Mouse (Mus musculus) midbrain, postnatal 0 days (tissue): ENCODE measurements around the gene Gm45618. TPM values are rescaled to one million over a fixed set of nuclear protein-coding genes. Genes with fewer than 3 reads are reported as not detected.
"Not testable (repeated sequence)": the region's sequence is repeated elsewhere in the genome, so short reads cannot be mapped to it uniquely, and the experiment has no call there.

Source experiments
- ATAC-seq: fragments of 200-750 bp; cut with Nextera tagmentation; 2 replicates; pipeline ENCODE4 v1.8.0; 2017; ENCODE audit warnings: moderate number of reproducible peaks, mild to moderate bottlenecking, moderate TSS enrichment, moderate library complexity; ENCODE audit not compliant: low FRiP score
- DNase-seq: peaks from one replicate; pipeline ENCODE4 v3.0.0-alpha.2; 2015; ENCODE audit warnings: low spot score
- H3K27ac ChIP-seq: fragments of 300-500 bp; sonication (generic); 2 replicates; pipeline ENCODE4 v1.5.1; 2014; ENCODE audit warnings: low read depth, mild to moderate bottlenecking, low read length, mixed read lengths
- H3K27me3 ChIP-seq: fragments of 300-500 bp; sonication (generic); 2 replicates; pipeline ENCODE4 v1.6.1; 2014; ENCODE audit warnings: low read length, control low read depth, mixed read lengths; ENCODE audit not compliant: insufficient read depth
- H3K36me3 ChIP-seq: fragments of 300-500 bp; sonication (generic); 2 replicates; pipeline ENCODE4 v1.6.1; 2014; ENCODE audit warnings: low read length, control low read depth, mixed read lengths; ENCODE audit not compliant: insufficient read depth
- H3K4me1 ChIP-seq: fragments of 300-500 bp; sonication (generic); 2 replicates; pipeline ENCODE4 v1.6.1; 2014; ENCODE audit warnings: mild to moderate bottlenecking, control low read depth, antibody characterized with exemption, low read length, mixed read lengths; ENCODE audit not compliant: insufficient read depth
- H3K4me2 ChIP-seq: fragments of 300-500 bp; sonication (generic); 2 replicates; pipeline ENCODE4 v1.6.1; 2014; ENCODE audit warnings: low read depth, mild to moderate bottlenecking, low read length, mixed read lengths; ENCODE audit not compliant: poor library complexity, severe bottlenecking
- H3K4me3 ChIP-seq: fragments of 300-500 bp; sonication (generic); 2 replicates; pipeline ENCODE4 v1.5.1; 2014; ENCODE audit warnings: low read depth, mild to moderate bottlenecking, low read length, moderate library complexity
- H3K9ac ChIP-seq: fragments of 300-500 bp; sonication (generic); replicated peaks from 2 replicates; pipeline ENCODE4 v1.6.1; 2014; ENCODE audit warnings: mild to moderate bottlenecking, low read length, moderate library complexity, mixed read lengths; ENCODE audit not compliant: poor library complexity, severe bottlenecking
- H3K9me3 ChIP-seq: fragments of 300-500 bp; sonication (generic); 2 replicates; pipeline ENCODE4 v1.6.1; 2016; ENCODE audit warnings: low read length, control low read depth
- CTCF ChIP-seq: IDR thresholded peaks from 2 replicates; pipeline ENCODE4 v1.5.1; 2016; ENCODE audit warnings: antibody characterized with exemption, mild to moderate bottlenecking
- WGBS: fragments of 180-500 bp; shearing (Covaris S2); extraction: QIAGEN DNeasy Blood & Tissue Kit; methylation state at CpG from one replicate; pipeline ENCODE4 v1.1.7; 2014; 5-methylcytosine and 5-hydroxymethylcytosine counted together
- polyA plus RNA-seq: library from polyadenylated mRNA; unstranded; fragments of >200 nt; fragmentation: Nextera tagmentation; extraction: Ambion mirVana; gene quantifications from 2 replicates; pipeline ENCODE4 v1.2.1, GENCODE M21; 2015
- total RNA-seq: library from RNA; depleted of rRNA; stranded (reverse); fragments of >200 nt; gene quantifications from 2 replicates; pipeline ENCODE4 v1.2.3, GENCODE M21; 2014

Gm45618 gene
- total and polyA plus RNA-seq, 2 experiments from 2014 or later: not detected

DNA sequence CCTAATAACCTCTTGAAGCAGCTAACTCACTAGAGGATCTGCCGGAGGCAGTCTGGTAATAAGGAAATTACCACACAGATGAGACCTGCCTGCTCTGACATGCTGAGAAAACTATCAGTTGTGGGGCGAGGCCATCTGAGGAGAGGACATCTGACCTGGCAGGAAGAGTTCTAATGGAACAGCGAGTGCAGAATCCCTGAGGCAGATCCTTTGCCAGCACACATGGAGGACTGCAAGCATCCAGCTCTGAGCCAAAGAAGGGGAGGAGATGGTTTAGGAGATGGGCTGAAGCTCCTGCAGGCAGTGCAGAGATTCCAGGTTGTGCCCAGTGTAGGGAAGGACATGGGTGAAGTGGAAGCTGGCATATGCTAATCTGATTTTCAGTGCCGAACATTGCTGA is 31.7 kb upstream of the Gm45618 start:
- Histone ChIP-seq H3K9me3 (no peaks in the 10 kb centered on the region), H3K4me2 (no peak overlapping the region), H3K36me3 (no peaks in the 10 kb centered on the region), H3K9ac (no peak overlapping the region), H3K27ac (no peak overlapping the region), H3K27me3 (no peaks in the 10 kb centered on the region), H3K4me3 (no peak overlapping the region), H3K4me1 (no peaks in the 10 kb centered on the region)
- TF ChIP-seq CTCF: no peak
- 88% methylated on average over 4 of the region's 4 CpGs for WGBS
- no peak for DNase-seq
- no peak for ATAC-seq

DNA sequence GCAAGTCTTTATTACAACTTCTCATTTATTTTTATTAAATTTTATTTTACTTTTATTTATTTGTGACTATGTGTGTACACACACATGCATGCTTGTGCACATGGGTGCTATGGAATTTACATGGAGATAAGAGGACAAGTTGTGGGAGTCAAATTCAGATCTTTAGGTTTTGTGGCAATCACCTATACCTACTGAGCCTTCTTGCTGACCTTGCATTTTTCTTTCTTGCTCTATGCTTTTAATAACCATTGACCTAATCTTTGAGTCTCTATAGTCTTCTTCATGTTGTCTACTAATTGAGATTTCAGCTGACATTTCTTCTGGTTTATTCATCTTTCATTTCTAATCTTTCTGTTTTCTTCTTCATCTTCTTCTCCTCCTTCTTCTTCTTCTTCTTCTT is 28.1 kb upstream of the Gm45618 start:
- no peak for ATAC-seq

DNA sequence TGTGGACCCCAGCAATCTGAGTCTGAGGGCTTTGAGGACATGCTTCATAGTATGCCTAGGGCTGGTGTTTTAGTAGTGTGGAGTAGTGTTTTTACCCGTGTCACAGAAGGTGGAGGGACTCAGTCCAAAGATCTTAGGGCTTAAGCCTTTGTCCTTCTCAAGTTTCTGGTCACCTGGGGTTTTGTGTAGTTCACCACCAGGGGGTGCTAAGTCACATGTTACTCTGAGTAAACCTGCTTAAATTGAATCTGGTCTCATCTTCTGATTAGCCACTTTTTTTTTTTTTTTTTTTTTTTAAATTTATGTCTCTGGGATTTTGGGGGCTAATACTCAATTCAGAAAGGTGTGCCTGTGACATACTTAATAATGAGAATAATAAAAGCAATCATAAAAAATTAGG is 25.5 kb upstream of the Gm45618 start:
- no peaks in the 10 kb centered on the region for H3K27me3 ChIP-seq
- 3% methylated on average over 1 of the region's 1 CpGs for WGBS
- DNase-seq (peak; percentile 71), ATAC-seq (no peak)
- no peaks in the 10 kb centered on the region for H3K36me3 ChIP-seq
- no peaks in the 10 kb centered on the region for H3K4me1 ChIP-seq
- no peaks in the 10 kb centered on the region for H3K9me3 ChIP-seq
- TF ChIP-seq CTCF: peak; percentile 67
- H3K4me3 ChIP-seq: no peak overlapping the region
- H3K27ac ChIP-seq: no peak overlapping the region
- H3K9ac ChIP-seq: no peak overlapping the region
- no peak overlapping the region for H3K4me2 ChIP-seq

More for the DNA sequence above, 28.1 kb upstream of the Gm45618 start:
- TF ChIP-seq CTCF: no peak
- Histone ChIP-seq H3K4me3 (no peak overlapping the region), H3K4me1 (no peaks in the 10 kb centered on the region), H3K36me3 (no peaks in the 10 kb centered on the region), H3K27ac (no peak overlapping the region), H3K27me3 (no peaks in the 10 kb centered on the region), H3K4me2 (no peak overlapping the region), H3K9me3 (no peaks in the 10 kb centered on the region), H3K9ac (no peak overlapping the region)
- DNase-seq: no peak

DNA sequence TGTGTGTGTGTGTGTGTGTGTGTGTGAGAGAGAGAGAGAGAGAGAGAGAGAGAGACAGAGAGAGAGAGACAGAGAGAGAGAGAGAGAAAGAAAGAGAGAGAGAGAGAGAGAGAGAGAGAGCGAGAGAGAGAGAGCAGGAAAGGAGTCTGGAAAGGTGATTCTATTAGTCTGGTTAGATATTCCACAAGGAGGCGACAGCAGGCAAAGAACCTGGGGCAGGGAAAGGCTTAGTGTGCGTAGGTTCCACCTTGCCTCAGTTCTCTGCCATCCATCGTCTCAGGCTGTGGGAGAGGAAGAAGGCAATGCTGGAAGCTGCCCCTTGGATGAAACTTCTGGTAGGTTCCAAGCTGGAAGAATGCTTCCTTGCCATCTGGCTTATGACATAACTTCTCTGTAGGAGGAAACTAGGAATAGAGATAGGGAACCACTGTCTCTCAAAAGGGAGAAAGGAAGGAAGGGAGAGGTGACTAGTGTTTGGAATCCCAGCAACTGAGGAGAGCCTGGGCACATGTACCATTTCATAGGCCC is 24.9 kb upstream of the Gm45618 start:
- no peak for DNase-seq
- H3K4me2 ChIP-seq: no peak overlapping the region
- H3K27ac ChIP-seq: no peak overlapping the region
- TF ChIP-seq CTCF: no peak; the same call in 1 of the 2 replicates
- no peaks in the 10 kb centered on the region for H3K9me3 ChIP-seq
- no peaks in the 10 kb centered on the region for H3K4me1 ChIP-seq
- no peak for ATAC-seq
- no peaks in the 10 kb centered on the region for H3K27me3 ChIP-seq
- H3K36me3 ChIP-seq: no peaks in the 10 kb centered on the region
- WGBS: 52% methylated on average over 4 of the region's 4 CpGs
- H3K4me3 ChIP-seq: no peak overlapping the region
- H3K9ac ChIP-seq: no peak overlapping the region

DNA sequence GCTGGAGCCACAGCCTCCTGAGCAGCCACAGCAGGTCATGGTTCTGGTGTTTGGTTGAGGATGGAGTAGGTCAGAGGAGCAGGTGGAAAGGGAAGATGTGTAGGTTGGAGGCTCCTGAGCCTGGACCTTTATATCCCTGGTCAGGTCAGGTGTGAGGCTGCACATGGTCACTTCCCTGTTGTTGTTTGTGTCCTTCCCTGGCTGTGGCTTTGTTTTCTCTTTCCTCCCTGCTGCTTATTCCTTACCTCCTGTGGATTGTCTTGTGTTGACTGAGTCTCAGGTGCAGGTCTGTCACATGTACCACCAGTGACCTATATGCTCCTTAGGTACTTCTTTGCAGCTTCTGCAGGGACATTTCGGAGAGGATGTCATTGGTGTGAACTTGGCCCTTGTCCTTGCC is 24.0 kb upstream of the Gm45618 start, which contains the start of gene Gm45337:
Gm45337 (minus strand) TSS at position 101 of the 400 bp plus-strand sequence.
- Histone ChIP-seq H3K9me3 (no peaks in the 10 kb centered on the region), H3K4me3 (no peak within 1 kb of the TSS), H3K4me2 (no peak within 1 kb of the TSS), H3K36me3 (no peaks in the 10 kb centered on the region), H3K9ac (no peak within 1 kb of the TSS), H3K27me3 (no peaks in the 10 kb centered on the region), H3K27ac (no peak within 1 kb of the TSS), H3K4me1 (no peaks in the 10 kb centered on the region)
- TF ChIP-seq CTCF: no peak
- no peak for DNase-seq
- no peak for ATAC-seq
- 93% methylated on average over 1 of the region's 1 CpGs for WGBS

DNA sequence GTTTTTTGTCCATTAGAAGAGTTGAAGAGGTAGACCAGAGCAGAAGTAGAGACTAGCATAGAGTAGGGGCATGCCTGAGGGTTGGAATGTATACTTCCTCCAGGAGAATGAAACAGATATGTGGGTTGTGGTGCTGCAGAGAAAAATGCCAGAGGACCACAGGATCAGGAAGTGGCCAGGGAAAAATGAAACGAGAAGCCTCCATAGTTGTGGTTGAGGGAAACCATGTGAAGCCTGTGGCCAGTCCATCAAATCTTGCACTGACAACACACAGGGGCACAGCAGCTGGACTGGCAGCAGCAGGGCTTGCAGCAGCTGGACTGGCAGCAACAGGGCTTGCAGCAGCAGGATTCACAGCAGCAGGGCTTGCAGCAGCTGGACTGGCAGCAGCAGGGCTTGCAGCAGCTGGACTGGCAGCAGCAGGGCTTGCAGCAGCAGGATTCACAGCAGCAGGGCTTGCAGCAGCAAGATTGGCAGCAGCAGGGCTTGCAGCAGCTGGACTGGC is 23.0 kb upstream of the Gm45618 start:
- H3K27me3 ChIP-seq, H3K4me3 ChIP-seq, ATAC-seq, H3K36me3 ChIP-seq, DNase-seq, H3K9ac ChIP-seq, H3K4me1 ChIP-seq, H3K4me2 ChIP-seq, H3K9me3 ChIP-seq, H3K27ac ChIP-seq: not testable (repeated sequence)
- WGBS: 67% methylated on average over 1 of the region's 1 CpGs
